Mouse (Mus musculus) c-Kit-positive CD71-positive TER-119-negative erythroid progenitor cells, embryonic 14.5 days (primary cell): Measurements from ENCODE around the gene Lama2.

Source experiments
- DNase-seq: peaks from one replicate; pipeline ENCODE4 v3.0.0-alpha.2; 2013; ENCODE audit warnings: low read depth

The Lama2 gene

DNA sequence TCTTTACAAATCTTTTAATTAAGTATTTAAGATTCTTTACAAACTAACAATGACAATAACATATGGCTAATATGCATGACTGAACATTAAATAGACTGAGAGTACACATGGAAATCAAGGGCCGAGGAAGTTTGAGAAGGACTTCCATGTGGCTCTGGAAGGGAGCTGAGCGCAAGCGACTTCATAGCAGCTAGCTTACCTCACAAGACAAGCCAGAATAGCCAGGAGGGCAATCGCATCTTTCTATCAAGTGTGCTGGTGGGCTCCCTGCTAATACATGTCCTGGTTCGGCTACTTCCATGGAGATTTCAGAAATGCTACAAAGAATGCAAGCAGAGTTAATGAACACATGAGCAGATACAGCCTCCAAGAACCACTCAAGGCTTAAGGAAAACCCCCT lies 435.4 kb downstream of the Lama2 start:
- no peak for DNase-seq

DNA sequence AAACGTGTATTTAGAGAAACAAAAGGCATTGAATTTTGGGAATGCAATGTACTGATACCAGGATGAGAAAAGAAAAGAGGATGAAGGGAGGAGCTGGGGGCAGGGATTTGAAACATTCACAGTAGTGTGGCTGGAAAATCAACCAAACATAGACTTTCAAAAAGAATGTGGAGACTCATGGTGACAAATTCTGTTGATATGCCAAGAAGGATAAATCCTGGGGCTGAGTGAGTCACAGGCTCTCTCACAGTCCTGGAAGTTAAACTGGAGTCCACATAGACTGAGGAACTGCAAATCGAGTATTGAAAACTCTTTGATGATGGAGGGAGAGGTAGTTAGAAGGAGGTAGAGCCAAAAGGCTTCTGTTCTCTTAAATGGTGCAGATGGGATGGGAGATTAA lies 445.3 kb downstream of the Lama2 start:
- no peak for DNase-seq

DNA sequence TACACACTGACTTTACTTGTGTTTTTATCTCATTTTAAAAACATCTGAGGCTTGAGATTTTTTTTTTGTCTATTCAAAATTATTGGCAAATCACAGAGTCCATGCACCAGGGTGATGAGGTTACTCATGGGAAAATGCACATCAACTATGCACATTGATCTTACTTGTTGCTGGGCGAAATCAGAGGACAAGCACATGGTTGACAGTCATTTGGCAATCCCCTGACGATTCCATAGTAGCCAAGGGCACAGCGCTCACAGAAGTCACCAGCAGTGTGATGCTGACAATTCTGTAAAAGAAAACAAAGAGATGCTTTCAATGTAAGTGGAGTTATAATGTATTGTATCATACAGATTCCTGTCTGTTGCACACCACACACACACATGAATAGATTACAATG lies 454.8 kb downstream of the Lama2 start:
- no peak for DNase-seq

DNA sequence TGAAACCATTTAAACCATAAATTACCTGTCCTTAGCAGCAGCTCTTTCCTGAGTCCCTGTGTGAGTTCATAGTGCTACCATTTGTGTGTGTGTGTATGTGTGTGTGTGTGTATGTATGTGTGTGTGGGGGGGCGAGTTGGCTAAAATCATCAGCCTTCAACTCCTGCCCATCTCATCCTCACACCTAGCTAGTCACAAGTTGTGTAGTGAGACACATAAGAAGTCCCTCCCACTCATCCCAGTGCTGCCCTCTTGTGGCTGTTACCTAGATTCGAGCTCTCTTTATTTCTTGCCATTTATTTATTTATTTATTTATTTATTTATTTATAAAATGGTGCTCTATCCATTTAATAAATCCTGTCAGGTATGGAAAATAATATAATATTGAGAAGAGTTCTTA lies 457.2 kb downstream of the Lama2 start:
- peak; percentile 48 for DNase-seq

DNA sequence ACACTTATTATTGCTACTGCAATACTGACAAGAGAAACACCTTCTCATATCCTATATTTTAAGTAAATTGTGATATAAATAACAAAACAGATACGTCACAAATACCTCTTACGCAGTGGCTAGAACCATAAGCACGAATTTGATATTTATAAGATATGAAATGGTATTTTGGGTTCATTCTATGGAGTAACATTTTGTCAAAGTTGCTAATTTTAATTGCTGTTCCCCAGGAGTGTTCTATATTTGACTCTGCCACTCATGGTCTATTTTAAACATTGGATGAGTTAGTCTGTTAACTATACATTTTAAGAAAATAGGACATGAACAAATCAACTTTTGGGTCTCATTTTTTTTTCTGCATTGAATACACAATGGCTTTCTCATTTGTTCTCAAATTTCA lies 469.3 kb downstream of the Lama2 start:
- DNase-seq, result no peak

DNA sequence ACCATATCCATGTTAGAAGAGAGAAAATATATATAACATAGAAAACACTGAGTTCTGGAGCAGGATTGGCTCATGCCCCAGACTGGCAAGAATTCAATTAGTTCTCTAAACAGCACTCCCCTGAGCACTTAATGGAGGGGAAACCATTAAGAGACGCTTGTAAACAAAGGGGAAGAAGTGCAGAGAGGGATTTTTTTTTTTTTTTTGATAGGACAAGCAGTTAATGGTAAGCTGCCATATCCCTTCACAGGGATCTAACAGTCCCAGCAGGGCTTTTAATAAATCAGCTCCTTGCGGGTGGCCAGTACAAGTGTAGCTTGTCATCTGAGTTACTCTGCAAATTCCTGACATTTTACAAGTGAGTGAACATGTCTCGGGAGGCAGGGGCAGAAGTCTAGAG lies 479.1 kb downstream of the Lama2 start:
- no peak for DNase-seq

DNA sequence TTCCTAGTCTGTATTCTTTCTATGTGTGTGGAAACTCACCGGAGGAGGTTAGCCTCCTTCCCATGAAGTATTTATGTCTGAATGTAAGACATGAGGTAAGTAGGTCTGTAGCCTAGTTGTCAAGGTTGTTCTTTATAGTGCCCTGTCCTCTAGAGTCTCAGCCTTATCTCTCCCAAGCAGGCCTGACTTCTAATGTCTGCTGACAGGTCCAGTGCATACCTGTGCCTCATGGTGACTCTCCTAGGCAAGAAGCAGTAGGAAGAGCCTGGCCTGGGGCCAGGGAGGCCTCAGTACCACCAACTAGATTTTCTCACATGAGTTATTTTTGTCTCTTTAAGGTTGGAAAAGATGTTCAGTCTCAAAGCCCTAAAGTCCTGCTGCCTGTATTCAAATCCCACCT lies 483.8 kb downstream of the Lama2 start:
- DNase-seq, result peak; percentile 34

DNA sequence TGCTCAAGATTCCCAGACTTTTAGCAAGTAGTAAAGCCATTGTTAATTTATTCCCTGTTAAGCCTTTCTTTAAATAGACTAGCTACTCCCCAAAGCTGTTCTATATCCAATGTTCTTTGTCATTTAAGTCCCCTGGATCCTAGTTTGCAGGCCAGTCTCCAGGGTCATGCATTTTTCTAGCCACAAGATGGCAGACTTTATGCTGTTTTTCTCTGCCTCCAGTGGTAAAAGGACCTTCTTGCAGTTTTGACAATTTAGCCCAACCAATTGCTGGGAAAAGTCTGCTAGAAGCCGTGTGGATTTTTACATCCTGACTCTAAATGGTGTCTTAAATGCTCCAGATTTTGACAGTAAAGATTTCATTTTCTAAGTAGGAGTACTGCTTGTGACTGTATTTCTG lies 486.4 kb downstream of the Lama2 start:
- DNase-seq, result peak; percentile 20

DNA sequence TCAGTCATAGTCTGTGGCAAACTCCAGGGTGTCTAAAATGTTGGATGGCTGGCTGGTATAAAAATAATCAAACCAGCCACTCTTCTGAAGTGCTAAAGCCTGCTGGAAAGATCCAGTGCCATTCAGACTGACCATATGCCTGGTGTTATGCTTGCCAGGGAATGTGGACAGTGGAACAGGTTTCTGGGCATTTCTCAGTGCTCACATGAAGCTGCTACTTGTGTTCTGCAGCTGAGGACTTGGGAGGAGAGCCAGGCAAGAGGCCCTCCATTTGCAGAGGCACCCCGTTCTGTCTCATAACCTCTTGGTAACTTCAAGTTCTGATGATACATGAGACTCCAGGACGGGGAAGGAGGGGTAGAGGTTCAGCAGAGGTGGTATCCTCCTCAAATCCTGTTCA lies 492.1 kb downstream of the Lama2 start:
- DNase-seq, result no peak

DNA sequence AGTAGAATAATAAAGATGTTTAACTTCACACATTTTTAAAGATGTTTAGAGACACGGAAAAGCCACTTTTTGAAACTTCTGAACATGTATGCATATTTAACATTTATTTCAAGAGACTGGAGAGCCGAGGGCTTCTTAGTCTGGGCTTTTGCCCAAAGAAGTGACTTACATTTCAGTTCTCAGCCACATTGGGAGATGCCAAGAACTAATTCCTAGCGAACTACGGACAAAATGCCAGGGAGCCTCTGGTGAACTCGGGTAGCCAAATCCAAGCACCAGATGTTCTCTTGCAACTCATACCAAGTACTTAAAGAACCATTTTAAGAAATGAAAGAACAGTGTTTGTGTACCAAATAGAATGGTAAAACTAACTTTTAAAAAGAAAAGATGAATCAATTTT lies 495.8 kb downstream of the Lama2 start:
- no peak for DNase-seq

DNA sequence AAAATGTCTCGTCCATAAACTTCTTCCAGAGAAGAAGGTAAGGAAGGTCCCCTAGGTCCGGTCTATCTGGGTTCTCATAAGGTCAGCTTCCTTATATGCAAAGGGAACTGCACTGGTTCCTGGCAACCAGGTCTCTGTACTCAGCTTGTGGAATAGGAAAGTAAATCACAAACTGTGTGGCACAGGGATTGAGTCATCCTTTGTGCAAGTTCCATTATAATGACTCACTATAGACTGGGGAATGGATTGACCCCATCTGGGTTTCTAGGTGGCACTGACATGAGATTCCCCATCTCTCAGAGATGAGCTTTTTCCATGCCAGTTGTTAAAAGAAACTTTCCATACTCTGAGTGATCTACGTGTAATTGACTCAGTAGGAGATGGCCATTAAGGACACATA lies 501.7 kb downstream of the Lama2 start:
- no peak for DNase-seq

DNA sequence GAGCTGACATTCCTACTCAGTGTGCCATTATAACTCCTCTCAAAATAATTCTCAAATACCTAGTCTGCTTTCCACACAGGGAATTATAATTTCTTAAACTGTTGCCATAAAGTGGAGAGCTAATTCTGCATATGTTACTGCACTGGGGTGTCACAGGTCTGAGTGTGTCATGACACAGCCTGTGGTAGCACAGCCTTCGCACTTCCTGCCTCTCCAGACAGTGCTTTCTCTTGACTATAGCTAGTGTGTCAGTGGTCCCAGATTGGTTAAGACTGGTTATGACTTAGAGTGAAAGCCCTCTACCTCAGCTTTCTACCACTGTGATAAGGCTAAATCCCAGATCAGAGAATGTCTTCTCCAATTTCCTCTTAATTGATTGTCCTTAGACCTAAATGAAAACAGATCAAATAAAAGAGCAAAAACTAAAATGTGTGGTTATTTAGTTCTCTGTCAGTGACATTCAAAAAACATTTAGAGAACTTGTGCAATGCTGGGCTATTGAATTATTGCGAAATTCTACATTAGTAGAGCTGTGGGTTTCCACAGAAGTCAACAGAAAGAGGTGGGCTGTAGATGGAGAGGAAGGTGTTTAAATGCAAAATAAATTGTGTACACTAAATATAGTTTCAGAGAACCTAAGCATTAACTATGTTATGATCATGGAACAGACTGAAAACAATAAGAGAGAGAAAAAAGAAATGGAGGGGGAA lies 502.5 kb downstream of the Lama2 start:
- DNase-seq, result no peak

DNA sequence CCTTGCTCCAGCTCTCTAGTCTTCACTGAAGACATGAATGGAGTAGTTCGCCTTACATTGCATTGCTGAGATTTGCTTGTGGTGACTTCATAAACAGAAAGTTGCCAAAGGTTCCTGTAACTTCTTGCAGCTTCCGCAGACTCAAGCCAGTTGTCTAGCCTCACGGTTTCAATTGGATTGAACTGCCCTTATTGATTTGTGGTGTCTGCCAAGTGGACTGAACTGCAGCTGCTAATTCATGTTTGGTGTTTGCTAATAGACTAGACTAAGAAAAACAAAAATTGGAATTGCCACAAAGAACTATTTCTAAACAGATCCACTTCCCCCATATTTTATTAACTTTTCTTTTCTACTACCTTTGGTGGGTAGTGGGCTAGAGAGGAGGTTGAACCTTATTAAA lies 505.4 kb downstream of the Lama2 start:
- DNase-seq, result no peak

DNA sequence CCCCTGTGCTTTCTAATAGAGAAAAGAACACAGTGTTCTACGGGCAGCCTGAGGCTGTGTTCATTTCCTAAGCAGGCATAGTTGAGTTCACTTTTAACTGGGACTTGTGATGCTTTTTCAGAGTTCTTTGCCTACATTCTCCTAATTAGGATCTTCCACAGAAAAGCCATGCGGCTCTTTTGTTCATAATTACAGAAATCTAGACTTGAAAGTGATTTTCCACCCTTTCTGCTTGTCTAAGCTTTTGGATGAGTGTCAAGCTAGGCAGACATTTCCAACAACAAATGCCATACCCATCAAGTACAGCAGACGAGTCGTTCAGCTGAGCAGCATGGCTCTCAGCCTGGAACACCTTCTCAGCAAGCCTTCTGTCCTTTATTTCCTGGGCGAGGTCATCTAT lies 515.7 kb downstream of the Lama2 start:
- no peak for DNase-seq

DNA sequence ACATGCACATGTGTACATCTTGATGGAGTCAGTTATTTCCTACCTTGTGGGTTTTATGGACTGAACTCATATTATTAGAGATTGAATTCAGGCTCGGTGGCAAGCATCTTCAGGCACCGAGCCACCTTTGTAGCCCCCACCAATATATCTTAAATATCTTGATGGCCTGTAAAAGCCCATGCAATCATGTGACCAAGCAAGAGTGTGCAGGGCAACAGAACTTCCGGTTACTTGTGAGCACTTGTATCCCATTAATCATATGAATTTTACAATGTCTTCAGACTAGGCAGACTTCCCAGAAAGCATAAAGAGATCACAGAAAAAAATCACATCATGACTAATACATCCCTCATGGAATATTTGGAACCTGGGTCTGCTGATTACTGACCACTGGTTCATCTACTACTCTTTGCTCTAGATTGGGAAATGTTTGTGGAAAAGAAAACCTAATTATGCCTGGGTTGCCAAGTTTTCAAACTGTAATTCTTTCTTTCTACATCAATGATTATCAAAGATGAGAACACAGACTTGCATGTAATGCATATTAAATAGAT lies 517.7 kb downstream of the Lama2 start:
- no peak for DNase-seq

DNA sequence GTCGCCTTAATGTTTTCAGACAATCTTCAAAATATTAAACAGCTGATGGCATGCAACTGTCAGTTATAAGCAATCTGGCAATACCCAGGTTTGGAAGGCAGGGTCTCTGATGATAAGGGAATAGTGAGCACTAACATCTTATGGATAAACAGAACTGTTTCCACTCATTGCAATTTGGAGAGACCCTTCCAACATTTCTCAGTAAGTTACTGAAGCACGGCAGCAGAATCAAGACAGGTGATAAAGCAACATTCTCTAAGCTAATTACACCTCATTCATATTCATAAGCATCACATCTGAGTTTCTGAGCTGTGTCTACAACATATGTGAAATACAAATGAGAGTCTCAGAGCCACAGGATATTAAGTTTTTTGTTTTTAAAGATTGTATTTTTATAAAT lies 542.4 kb downstream of the Lama2 start:
- no peak for DNase-seq

DNA sequence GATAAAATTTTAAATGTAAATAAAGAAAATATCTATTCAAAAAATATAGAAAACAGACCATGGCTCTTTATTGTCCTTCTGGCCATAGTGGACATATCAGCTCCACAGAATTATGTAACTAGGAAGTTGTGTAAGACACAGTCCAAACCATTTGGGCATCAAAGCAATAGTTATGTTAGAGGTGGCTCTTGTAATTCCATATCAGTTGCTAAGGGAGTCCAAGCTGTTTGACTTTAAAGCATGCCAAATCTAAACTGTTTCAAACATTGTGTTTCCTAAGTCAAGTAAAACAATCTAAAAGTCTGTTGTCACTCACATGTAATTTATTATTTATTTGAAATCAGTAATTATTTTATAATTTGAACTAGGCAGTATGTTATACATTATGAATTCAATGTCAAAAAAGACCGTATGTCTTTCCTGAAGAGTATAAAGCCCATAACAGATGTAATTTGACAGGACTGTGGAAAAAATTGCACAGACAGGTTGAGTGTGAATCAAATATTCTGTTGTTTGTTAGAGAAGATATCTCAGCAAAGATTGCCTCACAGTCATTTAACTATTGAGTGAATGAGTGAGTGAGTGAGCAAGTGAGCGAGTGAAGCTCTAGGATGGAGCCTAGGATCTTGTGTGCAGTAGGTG lies 550.6 kb downstream of the Lama2 start:
- no peak for DNase-seq

DNA sequence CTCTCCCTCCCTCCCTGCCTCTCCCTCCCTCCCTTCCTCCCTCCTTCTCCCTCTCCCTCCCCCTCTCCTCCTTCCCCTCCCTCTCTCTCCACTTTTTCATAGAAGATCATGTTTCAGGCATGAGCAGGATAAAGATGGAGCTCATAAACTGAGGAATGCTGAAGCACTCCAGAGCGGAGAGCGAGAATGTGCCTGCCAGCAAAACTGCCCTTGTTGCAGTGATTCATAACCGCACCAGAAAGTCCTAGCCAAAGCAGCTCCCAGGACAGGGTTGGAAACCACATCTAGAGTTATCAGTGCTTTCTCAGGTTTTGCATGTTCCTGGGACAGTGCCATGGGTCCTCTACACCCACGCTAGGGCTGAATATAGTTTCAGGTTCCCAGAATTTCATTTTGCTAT lies 555.9 kb downstream of the Lama2 start:
- no peak for DNase-seq

DNA sequence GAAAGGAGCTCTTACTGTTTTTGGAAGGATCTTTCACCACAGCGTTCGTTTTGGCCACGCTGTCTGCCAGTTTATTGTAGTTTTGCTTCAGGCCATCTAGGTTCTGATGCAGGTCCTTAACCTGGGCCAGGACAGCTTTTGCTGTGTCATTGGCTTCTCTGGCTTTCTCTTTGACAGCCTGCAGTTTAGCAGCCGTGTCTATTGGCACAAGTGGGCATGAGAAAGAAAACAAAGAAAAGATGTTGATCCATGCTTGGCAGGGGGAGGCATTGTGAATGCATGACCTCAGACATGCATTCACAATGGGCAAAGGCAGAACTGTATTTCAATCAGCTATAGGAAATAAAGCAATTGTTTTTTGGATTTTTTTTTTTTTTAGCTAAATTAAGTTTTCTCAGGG lies 565.1 kb downstream of the Lama2 start:
- no peak for DNase-seq

DNA sequence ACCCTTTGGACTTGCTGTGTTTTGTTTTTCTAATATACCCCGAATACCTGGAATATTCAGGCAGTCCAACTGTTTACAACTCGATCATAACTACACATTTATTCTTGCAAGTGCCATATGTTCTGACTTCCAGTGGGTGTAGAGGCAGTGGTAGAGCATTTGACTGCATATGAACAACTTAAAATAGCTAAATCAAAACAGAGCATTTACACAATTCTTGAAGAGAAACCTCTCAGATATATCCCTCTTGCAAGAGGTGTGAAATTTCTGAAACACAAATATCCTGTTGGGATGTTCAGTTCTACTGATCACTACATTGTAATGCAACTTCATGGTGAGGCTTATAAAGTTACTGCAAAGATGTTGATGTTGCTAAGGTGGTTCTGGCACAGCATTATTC lies 572.4 kb downstream of the Lama2 start:
- DNase-seq, result no peak

DNA sequence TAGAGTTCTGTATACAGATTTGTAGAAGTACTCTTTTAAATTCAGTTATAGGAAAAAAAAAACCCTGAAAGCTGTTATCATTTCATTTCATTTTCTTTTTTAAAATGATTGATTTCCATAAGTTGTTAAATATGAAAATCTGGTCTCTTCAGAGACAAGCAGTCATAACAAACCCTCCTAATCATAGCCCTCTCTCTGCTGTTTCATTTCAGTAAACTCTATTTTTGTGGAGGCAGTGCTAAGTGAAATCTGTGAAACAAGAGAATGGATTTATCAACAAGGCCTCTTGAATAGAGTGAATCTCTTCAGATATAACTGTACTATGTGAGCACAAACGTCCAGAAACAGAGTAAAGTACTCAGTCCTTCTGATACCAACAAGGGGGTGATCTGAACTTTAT lies 577.7 kb downstream of the Lama2 start:
- no peak for DNase-seq

DNA sequence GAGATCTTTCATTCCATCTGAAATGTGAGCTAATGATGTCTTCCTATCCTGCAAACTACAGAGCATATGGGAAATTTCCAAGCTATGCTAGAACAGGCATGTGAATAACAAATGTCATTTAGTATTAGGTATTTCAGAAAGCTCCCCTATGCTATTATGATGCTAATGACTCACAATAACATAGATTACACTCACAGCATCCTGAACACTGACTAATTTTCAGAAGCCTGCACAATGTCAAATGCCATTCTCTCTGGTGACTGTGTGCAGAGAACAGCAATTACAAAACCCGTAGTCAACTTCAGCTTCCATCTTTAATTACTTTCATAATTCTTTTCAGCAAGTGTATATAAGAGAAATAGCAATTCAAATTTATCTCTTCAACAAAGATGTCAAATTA lies 596.9 kb downstream of the Lama2 start:
- DNase-seq, result no peak

DNA sequence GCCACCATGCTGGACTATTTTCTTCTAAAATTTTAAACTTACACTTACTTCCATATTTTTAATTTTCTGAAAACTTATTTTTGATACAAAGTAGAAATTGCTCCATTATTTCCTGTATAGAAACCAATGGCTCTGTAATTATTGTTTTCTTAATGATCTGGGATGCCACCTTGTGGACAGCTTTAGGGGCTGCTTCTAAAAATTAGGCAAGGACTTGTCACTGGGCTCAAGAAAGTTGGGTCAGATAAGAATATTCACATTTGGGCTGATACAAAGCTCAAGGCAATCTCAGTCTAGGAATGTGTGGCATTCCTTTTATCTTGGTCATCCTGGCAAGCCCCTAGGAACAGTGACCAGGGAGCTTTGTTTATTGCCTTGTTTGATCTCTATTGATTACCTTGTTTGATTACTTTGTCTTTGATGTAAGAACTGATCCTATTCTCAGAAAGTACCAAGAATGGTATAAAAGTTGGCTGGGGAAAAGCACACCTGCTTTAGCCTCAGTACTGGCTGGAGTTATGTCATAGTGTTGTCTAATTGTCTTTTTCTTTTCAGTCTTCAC lies 606.7 kb downstream of the Lama2 start:
- no peak for DNase-seq

DNA sequence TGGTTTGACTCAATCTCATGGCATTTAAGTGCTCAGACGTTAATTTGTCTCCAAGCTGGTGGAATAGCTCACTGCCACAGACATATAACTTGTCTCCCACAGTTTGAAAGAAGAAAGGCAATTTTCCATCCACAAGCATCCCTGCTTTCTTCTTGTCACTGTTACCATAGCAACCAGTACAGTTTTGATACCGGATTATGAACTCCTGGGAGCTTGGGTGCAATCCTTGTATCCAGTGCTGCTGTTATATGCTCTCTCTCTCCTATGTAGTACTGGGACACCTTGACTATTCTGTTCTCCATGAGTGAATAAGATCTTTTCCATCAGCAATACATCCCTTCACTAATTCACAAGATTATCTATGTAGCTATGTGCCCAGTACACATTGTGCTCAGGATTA lies 612.2 kb downstream of the Lama2 start:
- DNase-seq, result no peak
